Mouse (Mus musculus) lung, postnatal 14 days (tissue): Measurements from ENCODE around the gene Dhdh.

Experiments used
- DNase-seq: peaks from one replicate; pipeline ENCODE4 v3.0.0; 2021

Dhdh gene

GRCm38 (mm10) chr7:45447325-45447990 is 41.1 kb downstream of the Dhdh start:
- DNase-seq: peak; percentile 37

- DNase-seq: no peak
Observed at GRCm38 (mm10) chr7:45446589-45446988, 42.0 kb downstream of the Dhdh start.

GRCm38 (mm10) chr7:45443526-45444420 is 44.8 kb downstream of the Dhdh start:
- DNase-seq: no peak

- peak; percentile 36 for DNase-seq
Observed at GRCm38 (mm10) chr7:45437521-45438276, 50.9 kb downstream of the Dhdh start, which contains the start of gene Ruvbl2. Ruvbl2 (minus strand) TSS chr7:45438096.

GRCm38 (mm10) chr7:45437046-45437445 is 51.6 kb downstream of the Dhdh start:
- DNase-seq: no peak

GRCm38 (mm10) chr7:45436444-45436843 is 52.2 kb downstream of the Dhdh start:
- no peak for DNase-seq

- no peak for DNase-seq
Observed at GRCm38 (mm10) chr7:45435038-45435437, 53.6 kb downstream of the Dhdh start.

GRCm38 (mm10) chr7:45434203-45435015 is 54.2 kb downstream of the Dhdh start, which contains the start of gene Gys1:
Gys1 (plus strand) TSS chr7:45434844.
- DNase-seq: peak; percentile 100

- DNase-seq: no peak
Observed at GRCm38 (mm10) chr7:45433835-45434202, 54.8 kb downstream of the Dhdh start.

GRCm38 (mm10) chr7:45426556-45426955 is 62.0 kb downstream of the Dhdh start:
- DNase-seq: no peak

- DNase-seq: no peak
Observed at GRCm38 (mm10) chr7:45421194-45421593, 67.4 kb downstream of the Dhdh start.
